Mouse (Mus musculus) frontal cortex, postnatal 14 days (tissue): ENCODE results near the gene Vmn2r7.
A peak's percentile ranks its signal among the peaks of the same experiment; 100 is the strongest.
"Not testable (repeated sequence)": the region's sequence is repeated elsewhere in the genome, so short reads cannot be mapped to it uniquely, and the experiment has no call there.

Experiments
- DNase-seq, 2 experiments: peaks; one replicate each; pipeline ENCODE4 v3.0.0; 2022; ENCODE audit warnings: low spot score in 2 of 2

Vmn2r7 gene

DNA sequence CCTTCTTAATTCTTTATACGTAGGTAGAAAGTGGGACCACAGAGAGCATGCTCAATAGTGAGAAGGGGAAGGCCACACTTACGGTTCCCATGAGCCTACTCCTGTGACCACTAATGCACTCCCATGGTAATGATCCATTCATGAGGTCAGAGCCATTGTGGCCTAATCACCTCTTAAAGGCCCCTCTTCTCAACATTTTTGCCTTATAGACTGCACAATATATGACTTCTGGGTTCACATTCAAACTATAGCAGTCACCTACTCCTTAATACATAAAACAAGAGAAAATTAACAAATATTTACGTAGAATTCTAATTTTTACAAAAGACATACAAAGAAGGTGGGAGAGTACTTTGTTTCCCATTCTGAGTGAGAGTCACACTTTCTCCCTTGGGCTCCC lies at the start of gene Vmn2r7:
Vmn2r7 (minus strand) TSS at position 101 of the 400 bp plus-strand sequence.
- not testable (repeated sequence) for DNase-seq

DNA sequence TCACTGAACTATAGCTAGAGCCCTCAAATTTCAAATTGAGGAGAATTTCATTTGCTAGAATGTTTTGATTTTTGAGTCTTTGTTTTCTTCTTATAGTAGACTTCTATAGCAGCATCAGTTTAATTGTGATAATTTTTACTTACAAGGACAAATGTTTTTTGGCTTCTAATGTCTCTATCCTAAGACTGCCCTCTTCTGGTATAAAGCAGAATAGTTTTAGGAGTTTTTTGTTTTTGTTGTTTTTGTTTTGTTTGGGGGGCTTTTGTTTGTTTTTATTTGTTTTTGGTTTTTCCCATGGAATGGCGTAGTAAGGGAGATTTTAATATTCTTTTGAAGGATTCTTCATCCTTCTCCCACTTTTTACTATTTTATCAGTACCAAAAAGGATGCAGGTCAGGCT lies 45.2 kb upstream of the Vmn2r7 start:
- DNase-seq: no peak

DNA sequence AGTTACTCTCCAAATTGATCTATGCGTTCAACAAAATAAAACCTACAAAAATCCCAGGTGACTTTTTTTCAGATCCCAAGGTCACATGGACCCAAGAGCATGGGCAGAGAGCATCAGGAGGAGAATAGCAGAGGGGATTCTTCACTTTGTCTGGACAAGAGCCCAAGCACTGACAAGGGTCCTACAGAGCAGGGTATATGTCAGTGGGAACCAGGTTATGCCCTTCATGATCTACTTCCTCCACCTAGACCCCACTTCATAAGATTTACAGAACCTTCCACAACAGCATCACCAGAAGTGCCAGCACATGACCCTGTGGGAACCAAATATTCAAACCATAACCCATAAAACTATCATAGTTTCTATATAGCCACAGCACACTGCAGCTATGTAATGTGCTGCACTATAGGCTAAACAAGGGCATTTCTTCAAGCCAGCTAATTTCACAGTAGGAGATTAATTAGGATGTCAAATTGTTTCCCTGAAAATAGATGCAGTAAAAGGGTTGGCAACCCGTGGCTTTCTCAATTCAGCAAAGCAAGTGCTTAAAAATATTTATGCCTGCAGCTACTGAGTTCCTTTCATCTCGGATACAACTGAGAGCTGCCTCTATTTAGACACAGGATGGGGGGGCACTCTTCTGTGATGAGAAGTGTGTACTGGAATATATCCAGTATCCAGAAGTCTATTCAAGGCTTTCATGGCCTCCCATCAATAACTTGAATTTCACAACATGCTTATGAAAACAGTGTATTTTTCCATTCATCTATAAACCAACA lies 33.8 kb upstream of the Vmn2r7 start:
- DNase-seq: no peak

DNA sequence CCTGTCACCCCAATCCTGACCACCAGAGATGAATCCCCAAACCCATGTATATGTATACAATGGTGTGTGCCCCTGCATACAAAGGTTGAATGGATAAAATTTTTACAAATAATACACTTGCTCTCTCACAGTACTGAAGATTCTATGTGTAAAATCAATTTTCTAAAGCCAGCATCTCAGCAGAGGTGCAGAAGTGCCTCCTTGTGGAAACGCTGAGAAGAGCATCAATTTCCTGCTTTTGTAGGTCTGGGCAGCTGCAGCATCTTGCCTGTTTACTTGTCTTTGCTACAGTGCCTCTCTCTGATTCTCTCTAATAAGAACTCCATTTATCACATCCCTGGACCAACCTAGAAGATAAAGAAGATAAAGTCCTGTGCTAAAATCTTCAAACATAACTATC lies 32.1 kb upstream of the Vmn2r7 start:
- DNase-seq: no peak

DNA sequence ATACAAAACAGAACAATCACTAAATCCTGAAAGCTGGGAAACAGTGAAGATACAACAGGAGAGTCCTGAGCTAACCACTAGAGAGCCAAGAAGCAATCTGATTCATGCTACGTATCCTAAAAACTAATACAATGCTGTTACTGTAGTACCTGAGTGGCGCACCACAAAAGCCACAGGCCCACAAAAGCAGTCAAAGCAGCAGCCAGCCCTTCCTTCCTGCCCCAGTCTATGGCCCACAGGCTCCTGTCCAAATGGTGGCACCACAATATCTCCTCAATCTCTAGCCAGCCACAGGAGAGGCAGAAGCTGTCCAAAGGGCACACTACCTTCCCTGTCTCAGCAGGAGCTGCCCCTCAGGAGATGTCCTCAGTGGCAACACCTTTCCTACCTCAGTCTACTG lies 1.7 kb downstream of the Vmn2r7 start:
- DNase-seq: no peak

DNA sequence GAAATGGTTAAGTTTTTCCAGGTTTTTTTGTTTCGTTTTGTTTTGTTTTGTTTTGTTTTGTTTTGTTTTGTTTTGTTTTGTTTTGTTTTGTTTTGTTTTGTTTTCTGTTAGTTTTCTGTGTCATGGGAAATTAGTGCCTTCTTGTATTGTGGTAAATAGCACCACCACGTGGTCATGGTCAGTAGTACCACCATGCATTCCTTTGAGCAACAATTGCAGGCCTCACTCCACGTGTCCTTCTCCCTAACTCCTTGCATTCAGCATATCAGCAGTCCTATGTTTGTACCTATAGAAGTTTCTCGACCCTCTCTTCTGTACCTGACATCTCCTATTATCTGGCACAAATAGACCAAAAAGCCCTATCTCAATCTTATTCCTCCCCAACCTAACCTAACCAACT lies 2.3 kb downstream of the Vmn2r7 start:
- peak in 1 of 2 experiments; percentile 50 for DNase-seq

DNA sequence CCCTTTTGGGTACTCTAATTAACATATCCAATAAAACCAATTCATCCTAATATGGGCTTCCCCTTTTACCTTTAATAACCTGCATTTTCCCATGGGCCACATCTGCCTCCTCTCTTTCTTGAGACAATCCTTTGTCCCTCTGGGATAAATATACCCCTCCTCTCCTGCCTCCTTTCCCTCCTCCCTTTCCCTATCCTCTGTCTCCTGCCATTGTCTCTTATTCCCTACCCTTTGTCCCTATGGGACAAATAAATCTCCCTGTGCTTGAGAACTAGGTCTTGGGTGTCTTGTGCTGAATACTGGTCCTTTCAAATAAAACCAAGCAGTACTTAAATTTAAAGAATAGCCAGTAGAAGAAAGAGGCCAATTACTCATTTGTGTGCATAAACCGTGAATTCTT lies 13.4 kb downstream of the Vmn2r7 start:
- DNase-seq: no peak

DNA sequence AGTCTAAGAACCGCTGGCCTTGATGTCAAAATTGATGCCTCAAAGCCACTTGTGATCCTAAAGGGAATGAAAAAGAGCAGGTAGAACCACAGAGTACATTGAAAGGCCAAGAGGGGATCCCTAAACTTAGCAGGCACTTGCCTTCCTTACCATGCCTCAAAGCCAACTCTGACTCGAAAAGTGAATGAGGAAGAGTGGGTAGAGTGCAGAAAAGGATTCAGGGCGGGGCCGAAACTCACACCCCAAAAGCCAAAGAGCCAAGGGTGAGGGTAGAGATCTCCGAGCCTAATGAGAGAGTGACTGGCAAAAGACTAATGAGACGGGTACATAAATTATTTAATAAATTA lies 53.3 kb downstream of the Vmn2r7 start:
- DNase-seq: no peak

DNA sequence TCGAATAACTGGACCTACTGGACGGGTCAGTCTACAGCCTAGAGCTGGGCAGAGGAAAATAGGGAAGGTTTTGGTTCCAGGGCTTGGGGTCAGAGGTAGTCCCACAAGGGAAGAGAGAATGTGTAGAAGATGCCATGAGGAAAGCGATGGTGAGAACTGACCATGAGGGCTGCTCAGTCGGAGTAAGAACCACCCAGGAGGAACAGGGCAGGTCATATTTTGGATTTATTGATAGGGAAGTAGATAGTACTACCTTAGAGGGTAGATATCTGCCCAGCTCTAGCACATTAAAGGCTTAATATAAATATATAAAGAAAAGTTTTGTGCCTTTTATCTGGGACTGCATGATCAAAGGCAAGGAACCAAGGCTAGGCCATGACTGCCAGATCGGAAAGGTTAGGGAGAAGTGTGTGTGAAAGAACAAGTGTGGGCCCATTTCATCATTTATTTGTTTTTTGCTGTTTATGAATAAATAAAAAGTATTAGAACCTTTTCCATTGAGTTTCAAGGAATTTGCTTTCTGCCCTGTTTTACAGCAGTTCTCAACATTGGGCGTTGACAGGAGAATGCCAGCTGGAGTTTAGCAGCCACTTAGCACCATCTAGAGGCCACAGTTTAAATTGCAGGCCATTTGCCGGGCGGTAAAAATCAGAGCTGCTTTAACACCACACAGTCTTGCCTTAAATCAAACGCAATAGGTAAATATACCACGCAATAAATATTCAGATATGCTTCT lies 53.9 kb downstream of the Vmn2r7 start:
- peak; percentile 31 to 72 for DNase-seq

DNA sequence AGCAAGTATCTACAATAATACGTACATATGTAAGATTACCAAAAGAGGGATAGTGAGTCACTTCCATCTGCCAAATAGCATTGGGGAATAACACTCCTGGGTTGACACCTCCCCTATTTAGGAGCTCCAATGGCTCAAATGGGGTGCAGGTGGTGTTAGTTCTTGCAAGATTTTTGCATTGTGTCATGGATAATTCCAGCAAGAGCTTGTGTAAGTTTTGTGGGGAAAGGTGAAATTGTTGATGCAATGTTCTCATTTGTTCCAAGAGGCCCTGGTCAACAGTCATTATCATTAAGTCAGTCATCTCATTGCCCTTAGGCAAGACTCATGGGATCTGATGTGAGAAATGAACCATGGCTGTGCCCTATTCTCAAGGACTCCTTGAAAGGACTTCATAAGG lies 61.7 kb downstream of the Vmn2r7 start:
- no peak for DNase-seq

DNA sequence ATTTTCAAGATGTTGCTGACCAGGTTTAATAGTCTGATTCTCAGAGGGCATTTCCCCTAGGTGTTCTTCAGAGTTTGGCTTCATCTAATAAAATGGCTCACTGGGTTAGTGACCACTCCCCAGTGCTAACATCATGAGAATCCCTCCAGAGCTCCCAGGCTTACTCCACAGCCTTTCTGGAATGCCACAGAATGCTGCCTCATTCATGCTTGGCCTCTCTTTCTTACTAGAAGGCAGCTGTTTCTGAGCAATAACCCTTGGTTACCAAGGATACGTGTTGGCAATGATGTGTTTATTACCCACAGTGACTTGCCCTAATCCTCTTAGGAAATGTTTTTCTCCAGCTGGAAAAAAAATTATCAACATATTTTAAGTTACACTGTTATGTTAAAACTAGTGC lies 72.4 kb downstream of the Vmn2r7 start:
- no peak for DNase-seq

DNA sequence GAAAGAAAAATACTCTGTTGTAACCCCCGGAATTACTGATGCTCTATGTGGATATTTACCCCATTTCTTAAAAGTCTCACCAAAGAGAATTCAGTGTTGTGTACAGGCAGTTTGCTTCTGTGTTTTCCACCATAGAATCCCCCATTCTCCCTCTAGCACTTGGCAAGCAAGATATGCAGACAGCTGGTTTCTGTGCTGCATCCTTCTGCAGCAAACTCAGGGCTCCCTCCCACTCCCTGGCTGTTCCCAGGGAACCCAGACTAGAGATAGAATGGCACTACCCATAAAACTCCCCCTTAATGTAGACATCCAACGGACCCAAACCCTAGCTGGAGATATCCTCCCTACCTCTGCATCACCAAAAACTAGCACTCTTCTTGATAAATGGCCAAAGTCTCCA lies 88.4 kb downstream of the Vmn2r7 start:
- DNase-seq: no peak

DNA sequence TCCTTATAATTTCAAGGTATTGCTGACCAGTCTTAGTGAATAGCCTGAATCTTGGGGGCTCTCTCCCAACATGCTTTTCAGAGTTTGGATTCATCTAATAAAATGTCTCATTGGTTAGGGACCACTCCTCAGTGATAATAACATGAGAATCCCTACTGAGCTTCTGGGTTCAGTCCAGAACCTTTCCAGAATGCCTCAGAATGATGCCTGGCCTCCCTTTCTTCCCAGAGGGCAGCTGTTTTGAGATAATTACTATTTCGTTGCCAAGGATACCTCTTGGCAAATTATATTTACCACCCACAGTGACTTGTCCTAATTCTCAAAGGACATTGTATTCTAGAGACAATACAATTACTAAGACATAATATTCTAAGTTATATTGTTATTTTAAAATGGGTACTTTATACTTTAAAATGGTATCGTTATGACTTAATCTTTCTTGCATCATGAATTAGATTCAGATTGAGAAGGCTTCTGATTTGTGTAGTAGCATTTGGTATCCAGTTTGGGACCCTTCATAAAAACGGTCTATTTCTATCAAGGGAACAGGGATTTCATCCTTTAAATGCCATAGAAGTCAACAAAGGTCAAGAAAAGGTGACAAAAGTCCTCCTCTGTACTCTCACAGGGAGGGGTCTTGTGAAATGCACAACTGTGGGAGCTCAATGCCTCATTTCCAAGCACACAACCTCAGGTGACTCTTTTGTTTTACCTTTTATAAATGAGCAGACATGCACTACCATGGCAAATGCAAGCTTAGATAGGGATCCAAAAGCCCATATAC lies 117.2 kb downstream of the Vmn2r7 start:
- DNase-seq: not testable (repeated sequence)

DNA sequence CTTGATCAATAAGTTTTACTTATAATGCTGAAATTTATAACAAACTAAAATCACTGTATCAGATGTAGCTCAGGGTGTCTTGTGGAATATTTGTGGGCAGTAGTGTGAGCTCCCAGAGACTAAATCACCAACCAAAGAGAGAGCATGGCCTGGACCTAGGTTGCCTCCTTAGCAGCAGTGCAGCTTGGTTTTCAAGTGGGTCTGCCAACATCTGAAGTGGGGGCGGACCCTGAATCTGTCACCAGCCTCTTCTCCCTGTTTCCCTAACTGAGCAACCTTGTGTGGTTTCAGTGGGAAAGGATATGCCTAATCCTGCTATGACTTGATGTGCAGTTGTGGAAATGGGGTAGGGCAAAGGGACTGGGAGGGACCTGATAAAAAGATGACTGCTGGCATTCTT lies 118.8 kb downstream of the Vmn2r7 start:
- not testable (repeated sequence) for DNase-seq

DNA sequence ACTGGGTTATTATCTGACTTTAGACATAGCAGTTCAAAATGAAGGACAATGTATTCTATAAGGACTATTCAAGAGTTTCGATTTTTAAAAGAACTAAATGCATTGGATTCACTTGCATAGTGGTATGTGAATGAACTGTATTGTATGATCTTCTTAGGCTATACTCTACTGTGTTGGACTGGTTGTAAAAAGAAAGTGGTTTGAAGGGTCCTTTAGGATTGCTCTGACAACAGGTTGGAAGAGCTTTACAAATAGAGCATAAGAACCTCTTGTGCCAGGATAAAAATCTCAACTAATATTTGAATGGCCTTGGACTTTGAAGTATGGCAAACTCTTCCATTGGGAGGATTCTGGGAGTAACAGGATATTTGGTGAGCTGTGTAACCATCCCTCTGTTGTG lies 168.5 kb downstream of the Vmn2r7 start:
- DNase-seq: not testable (repeated sequence)
